Mouse (Mus musculus): ENCODE measurements around the gene Sorl1. TPM values are rescaled to one million over a fixed set of nuclear protein-coding genes. Genes with fewer than 3 reads are reported as not detected.

Gene Sorl1
- 100 to 1,000 TPM; 171 to 189 (median 179) TPM for total RNA-seq (2022)

DNA sequence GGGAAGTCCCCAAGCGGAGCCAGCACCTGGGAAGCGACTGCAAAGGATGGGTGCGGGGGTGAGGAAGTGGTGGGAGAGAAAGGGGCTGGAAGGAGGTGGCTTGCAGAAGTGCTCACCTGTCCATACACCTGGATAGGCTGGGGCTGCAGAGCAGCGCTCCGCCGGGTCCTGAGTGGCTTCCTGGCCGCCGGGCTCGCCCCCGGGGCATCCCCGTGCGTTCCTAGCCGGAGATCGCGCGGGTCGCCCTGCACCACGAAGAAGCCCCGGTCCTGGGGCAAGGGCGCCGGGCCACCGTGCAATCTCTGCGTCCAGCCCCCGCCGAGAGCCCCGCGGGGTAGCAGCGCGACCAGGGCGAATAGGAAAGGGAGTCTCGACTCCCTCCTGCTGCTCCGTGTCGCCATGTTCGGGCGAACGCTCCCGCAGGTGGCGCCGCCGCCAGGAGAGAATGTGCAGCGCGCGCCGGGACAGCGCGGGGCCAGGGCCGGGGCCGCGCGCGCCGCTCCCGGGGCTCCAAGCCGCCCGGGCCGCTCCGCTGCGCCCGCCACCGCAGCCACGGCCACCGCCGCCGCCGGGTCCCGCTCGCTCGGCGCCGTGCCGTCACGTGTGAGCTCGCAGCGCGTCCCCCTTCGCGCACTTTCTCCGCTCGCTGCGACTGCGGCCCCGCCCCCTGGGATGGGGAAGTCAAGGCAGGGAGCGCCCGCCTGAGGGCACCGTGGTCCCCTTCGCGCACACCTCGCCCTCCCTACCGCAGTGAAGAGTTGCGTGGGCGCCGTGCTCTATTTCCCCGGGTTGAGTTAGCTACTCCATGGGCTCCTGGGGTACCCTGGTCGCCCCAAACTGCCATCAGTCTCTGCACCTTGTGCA, at the start of gene Sorl1:
Gene Sorl1 (minus strand): TSS at position 585 of the 864 bp plus-strand sequence.
- peak in 1 of 2 experiments; percentile 56 for DNase-seq (ENCODE audit: low spot score in 2 of 2)

DNA sequence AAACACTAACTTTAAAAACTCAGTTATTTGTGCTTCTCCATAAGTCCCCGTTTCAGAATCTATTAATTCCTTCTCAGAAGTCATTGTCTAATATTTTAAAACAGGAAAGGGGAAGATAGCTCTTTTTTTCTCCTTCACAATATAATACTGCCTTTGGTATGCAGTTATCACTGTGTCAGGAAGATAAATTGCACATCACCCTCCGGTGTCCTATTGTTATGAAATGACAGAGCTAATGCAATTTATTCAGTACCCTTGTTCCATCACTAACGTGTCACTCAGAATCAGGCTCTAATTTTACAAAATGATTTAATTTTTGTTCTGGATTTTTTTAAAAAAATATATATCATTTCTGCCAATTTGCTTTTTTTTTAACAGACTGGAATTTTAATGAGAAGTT, 49.7 kb upstream of the Sorl1 start:
- DNase-seq (ENCODE audit: low spot score in 2 of 2), result no peak

DNA sequence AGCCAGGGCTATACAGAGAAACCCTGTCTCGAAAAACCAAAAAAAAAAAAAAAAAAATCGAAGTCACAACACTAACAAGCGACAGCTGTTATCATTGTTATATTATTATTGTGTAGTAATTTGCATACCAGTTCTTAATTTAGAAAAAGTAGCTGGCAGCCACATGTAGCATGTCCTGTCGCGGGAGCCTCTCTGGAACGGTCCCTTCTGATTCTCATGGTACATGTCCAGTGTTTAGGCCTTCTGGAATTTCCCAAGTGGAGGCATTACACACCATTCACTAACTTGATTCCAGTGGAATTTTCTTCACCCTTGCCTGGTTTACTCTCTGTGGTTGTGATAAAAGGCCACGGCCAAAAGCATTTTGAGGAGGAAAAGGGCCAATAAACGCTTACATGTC, 45.4 kb upstream of the Sorl1 start:
- no peak for DNase-seq (ENCODE audit: low spot score in 2 of 2)

DNA sequence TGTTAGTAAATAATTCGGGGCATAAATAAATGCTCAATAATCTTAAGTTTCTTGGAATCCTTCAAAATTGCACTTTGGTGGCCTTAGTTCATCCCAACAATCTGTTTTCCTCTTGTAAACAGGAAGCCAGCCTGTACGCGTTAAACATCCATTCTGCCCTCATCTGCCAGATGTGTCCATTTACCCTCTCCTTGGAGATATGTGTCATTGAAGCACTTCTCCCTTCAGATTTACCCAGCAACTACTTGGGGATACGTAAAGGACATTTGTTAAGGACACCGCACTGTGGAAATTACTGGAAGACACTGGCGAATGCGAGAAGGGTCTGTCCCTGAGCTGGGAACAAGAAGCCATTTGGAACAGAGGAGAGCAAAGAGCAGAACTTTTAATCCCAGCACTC, 44.9 kb upstream of the Sorl1 start:
- DNase-seq (ENCODE audit: low spot score in 2 of 2), result no peak

DNA sequence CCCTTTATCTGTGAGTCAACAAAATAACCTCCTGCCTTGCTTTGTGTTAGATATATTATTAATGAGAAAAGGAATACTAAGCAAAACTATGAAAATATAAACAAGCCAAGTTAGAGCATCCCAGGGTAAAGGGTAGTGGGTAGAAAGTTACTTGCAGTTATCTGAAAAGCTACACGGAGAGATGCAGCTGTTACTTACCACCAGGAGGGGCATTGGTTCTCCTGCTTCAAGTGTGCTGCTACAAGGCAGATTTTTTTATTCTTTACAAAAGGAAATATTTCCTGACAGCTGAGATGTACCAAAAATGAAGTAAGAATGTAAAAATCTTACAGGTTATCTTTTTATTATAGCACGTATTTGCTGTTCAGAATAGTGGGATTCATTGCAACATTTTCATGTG, 40.8 kb upstream of the Sorl1 start:
- DNase-seq (ENCODE audit: low spot score in 2 of 2), result no peak

DNA sequence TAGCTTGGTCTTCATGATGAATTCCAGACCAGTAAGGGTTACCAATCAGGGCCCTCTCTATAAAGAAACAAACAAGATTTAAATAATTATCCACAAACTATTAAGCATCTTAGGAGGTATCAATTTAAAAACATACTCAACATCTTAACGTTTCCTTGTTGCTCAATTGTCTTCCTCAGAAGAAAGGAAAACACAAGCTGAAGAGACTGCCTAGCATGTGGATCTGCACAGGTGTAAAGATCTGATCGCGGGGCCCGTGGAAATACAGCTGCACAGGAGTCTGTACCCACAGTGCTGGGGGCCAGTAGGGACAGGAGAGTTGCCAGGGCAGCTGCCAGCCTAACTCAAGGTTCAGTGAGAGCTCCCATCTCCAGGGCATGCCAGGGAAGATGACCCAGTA, 38.9 kb upstream of the Sorl1 start:
- no peak for DNase-seq (ENCODE audit: low spot score in 2 of 2)

DNA sequence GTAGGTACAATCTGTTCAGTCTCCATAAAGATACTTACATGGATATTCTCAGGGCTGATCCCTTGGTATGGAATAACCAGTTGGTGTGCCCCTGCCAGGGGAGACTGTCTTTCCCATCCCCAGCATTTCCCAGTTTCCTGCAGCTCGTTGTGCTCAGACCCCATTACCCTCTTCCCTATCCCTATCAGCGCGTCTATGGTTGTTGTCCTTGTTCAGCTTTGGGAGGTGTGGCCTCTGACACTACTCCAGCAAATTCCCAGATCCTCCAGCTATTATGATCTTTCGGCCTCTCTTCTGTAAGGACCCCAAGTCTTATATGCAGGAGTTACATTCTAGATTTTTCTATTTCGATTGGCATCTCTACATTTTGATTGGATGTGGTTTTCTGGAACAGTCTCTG, 35.3 kb upstream of the Sorl1 start:
- no peak for DNase-seq (ENCODE audit: low spot score in 2 of 2)

DNA sequence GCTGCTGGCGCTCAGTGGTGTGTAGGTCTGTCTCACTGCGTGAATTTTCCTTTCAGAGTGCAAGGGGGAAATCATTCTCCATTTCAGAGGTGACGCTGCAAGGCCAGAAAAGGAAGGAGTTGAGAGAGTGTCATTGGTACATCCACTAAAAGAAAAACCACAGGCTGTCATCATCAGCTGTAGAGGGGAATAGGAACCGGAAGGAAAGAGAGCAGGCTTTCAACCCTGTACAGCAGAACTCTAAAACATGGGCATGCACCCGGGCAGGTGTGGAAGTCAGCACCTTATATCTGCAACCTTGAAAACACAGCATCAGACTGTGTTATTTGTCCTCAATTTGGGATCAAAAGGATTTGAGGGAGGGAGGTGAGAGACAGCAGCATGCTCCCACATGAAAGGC, 34.6 kb upstream of the Sorl1 start:
- DNase-seq (ENCODE audit: low spot score in 2 of 2), result no peak

DNA sequence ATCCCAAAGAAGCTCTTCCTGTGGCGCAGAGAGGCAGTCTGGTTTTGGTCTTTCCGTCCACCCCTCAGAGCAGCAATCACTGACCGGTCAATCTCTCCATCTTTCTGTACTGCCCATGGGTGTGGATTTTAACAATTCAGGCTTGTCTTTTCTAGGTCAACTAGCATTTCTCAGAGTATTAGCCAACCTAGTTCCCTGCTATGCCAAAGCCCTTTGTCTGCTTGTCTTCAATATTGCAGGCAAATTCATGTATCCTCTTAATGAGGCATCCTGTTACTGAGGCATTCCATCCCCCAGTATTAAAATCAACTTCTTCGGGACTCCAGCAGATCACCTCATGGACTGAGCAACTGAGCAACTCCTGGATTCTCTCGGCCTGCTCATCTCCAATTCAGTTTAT, 33.9 kb upstream of the Sorl1 start:
- DNase-seq (ENCODE audit: low spot score in 2 of 2), result no peak

DNA sequence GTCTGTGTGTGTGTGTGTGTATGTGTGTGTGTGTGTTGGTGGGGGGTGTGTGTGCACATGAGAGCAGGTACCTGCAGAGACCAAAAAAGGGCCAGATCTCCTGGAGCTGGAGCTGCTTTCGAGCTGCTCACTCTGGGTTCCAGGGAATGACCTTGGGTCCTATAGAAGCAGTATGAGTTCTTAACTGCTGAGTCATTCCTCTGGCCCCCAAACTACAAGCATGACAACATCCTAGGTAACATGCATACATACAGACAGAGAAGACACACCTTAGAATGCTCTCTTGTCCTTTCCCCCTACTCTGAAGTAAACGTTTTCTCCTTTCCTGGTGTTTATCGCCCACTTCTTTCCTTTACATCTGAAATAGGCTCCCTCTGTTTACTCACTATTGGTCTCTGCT, 32.5 kb upstream of the Sorl1 start:
- no peak for DNase-seq (ENCODE audit: low spot score in 2 of 2)

DNA sequence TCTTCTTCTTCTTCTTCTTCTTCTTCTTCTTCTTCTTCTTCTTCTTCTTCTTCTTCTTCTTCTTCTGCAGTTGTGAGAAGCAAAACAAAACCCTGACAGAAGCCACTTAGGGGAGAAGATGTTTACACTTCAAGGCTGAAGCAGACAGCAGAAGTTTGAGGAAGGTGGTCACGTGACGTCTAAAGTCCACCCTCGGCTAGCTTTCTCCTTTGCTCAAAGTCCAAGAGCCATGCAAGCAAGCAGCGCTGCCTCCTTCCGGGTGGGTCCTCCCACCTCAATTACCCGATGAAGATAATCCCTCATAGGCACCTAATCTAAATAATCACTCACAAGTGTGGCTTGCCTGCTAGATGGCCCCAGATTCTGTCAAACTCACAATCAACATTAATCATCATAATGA, 30.6 kb upstream of the Sorl1 start:
- DNase-seq (ENCODE audit: low spot score in 2 of 2), result no peak

DNA sequence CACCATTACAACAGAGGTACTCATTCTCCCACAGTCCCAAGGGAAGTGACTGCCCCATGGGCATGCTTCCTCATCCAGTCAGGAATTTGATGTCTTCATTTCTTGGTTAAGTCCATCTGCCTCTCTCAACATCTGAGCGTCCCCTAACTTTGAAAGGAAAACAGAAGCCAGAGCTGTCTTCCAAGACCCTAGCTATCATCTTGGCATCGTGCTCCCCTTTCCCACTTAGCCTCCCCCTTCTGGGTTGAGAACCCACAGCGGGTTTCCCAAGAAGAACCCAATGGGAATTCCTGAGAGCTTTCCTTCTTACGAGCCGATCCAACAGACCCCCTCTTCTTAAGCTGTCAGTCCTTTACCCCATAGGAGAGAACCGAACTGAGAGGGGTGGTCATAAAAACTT, 24.7 kb upstream of the Sorl1 start:
- no peak for DNase-seq (ENCODE audit: low spot score in 2 of 2)

DNA sequence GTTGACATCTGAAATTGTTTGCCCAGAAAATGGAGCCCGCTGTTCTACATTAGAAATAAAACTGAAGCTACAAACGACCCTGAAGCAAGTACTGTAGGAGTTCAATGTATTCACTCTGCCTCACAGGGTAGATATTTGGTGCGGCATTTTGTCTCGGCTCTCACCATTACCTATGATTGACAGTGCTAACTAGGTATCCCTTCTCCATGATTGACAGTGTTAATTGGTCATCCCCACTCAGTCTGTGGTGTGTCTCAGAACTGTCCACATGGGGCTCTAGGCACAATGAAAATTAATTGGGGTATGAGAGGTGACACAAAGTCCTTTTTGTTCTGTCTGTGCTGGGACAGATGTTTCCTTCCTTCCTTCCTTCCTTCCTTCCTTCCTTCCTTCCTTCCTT, 23.9 kb upstream of the Sorl1 start:
- DNase-seq (ENCODE audit: low spot score in 2 of 2), result no peak

DNA sequence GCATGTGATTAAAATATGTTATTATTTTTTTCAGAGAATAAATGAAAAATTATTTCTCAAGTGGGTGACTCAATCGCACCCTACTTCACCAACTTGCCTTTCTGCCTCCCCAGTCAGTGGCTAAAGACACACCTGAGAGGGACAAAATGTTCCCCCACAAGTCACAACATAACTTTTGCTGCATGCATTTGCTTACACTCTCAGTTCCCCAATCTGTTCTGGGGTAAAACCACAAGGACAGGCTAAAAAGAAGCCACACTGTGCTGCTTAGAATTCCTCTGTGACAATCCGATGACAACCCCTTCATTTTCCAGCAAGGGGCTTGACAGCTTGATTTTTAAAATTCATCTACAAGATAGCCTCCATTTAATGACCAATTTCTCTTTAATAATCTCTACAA, 22.4 kb upstream of the Sorl1 start:
- no peak for DNase-seq (ENCODE audit: low spot score in 2 of 2)

DNA sequence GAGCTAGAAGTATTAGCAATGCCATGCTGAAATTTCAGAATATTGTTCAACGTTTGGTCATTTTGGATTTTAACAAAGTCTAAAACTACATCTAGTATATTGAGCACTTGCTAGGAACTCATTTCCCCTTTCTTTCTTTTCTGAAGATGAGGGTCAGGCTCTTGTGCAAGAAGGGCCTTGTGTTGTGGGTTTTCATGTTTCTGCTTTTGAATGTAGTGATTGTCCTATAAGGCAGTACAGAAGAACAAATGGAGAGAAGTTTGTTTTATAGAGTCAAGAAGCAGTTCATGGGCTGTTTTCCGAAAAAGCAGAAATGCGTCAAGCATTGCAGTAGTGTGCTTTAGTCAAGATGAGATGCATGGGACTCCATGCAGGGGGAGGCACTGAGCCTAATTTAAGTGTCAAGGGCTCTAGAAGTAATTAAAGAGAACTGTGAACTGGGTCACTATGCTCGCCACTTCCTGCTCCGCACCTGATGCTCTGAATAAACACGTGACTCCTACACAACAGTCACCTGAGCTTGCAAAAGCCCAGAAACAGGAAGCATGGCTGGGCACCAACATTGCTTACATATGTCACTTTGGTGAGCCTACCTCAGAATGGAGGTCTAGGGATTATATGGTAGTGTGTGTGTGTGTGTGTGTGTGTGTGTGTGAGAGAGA, 17.6 kb upstream of the Sorl1 start:
- DNase-seq (ENCODE audit: low spot score in 2 of 2), result no peak

DNA sequence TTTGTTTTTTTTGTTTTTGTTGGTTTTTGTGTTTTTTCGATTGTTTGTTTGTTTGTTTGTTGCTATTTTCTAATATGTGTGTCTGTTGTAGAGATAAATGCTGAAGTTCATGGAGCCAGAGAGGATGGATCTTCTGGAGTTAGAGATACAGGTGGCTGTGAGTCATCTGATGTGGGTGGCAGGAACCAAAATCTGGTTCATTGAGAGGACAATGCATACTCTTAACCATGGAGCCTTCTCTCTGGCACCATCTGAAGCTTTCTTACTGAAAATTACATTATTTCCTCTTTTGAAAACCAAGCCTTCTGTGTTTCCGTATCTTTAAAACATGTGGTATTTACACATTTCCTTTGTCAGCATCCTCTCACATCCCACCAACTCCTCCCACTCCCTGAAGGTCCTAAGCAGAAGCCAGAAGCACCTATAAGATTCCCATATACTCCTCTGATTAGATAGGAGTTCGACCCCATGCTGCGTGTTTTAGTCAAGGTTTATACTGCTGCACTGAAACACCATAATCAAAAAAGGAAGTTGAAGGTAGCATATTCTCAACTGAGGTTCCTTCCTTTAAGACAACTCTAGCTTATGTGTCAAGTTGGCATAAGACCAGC, 14.3 kb upstream of the Sorl1 start:
- no peak for DNase-seq (ENCODE audit: low spot score in 2 of 2)

DNA sequence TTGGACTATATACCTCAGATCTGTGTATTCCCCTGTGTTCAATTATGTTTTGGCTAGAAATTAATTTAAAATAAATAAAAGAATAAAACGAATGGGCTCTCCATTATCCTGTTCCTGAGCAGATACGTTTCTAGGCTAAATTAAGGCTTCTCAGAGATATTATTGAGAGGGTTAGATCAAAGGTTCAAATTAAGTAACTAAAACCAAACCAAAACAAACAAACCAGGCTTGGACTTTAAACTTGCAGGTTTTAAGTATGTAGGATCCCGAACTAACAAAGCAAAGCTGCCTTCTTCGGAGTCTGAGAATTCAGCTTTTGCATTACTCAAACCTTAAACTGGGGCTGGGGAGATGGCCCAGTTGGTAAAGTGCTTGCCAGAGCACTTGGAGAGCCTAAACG, 13.5 kb upstream of the Sorl1 start:
- no peak for DNase-seq (ENCODE audit: low spot score in 2 of 2)

DNA sequence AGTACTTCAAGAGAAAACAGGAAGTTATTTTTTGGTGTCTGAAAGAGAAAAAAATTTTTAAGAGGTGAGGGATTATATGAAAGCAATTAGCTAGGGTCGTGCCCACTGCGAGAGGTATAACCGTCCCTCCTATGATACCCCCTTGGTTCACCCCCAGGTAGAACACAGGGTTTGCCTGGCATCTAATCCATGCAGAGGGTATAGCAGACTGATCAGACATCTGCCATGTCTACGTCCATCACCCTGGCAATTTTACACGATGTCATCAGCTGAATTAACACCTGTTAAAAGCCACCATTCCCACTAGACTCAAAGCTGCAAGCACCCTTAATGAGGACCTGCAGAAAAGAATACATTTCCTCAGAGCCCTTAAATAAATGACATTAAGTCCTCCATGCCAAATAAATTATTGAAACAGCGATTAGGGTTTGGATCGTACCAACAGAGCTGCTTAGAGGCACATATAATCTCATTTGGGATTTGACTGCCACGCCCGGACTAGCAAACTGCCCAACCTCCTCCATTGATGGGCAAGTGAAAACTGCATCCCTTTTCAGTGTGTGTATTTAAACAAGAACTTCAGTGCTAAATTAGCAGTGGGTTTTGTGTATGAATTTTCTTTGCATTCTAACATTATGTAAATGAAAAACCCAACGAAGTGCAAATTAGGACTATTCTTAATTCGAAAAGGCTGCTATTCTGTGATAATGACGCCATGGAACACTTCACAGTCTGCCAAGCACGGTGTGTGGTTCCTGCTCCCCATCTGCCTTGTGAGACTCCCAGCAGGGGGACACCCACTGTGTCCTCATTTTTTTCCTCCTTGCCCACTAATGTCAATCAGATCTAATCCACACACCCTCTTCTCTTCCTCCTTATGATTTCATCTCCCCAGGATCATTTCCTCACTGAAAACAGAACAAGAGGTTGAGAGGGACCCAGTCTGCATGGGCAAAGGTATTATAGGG, 7.0 kb upstream of the Sorl1 start:
- DNase-seq (ENCODE audit: low spot score in 2 of 2), result peak in 1 of 2 experiments; percentile 37

DNA sequence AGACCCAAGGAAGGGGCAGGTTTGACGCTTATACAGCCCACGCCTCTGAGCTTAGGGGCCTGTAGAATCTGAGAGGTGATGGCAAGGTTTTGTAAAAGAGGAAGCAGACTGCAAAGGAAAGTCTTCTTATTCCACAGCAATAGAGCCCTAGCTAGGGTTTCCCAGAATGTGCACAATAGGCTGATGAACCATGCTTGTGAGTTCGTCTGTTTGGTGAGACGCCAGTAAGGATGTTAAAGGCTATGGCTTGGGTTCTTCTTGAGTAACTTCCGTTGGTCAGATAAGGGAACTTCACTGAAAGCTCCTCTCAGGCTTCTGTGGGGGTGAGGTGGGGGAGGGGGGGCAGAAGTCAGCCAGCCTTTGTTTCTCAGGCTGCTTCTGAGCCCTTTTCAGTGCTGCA, 3.9 kb upstream of the Sorl1 start:
- DNase-seq (ENCODE audit: low spot score in 2 of 2), result no peak

DNA sequence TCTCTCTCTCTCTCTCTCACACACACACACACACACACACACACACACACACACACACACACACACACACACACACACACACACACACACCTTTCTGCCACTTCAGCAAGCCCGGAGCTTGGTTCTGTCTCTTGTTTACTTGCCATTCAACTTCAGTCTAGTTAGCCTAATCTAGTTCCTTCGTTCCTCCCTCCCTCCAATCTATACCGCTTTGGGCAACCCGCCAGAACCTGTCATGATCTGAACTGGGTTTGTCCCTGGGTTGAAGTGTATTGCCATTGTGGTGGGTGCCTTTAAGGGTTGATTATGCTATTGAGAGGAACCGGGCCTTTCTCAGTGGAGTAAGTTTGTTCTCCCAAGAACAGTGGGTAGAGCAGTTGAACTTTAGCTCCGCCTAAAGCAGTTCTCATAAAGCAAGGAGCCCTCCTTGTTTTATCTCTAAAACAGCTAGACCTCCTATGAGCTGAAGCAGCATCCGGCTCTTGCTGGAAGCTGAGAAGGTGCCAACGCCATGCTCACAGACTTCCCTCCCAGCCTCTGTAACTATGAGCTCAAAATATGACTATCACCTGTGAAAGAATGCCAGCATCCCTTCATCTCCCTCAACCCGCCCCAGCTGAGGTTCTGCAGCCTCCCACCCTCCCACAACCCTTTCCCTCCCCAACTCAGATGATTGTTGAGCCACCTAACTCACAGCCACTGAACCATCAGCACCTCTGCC, 1.3 kb upstream of the Sorl1 start:
- DNase-seq (ENCODE audit: low spot score in 2 of 2), result no peak

DNA sequence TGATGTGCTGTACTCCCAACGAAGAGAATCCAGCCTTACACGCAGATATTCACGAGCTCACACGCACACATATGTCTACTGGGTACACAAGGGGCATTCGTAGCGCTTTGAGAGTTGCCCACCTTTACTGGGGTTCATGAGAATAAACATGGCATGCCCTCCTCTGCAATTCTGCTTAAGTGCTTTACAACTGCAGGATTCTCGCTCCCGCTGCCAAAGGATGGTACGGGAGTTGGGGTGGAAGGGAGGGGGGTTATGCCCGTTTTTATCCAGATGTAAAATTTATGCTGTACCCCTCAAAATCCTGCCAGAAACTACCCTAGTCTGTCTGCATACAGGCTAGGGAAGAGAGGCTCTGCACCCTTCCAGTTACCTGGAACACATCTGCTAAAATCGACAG, 893 bp downstream of the Sorl1 start:
- no peak for DNase-seq (ENCODE audit: low spot score in 2 of 2)
